Mouse (Mus musculus) midbrain, embryonic 16.5 days (tissue): Measurements from ENCODE around the gene Alg11. TPM values are rescaled to one million over a fixed set of nuclear protein-coding genes. Genes with fewer than 3 reads are reported as not detected.

Source experiments
- polyA plus RNA-seq: library from polyadenylated mRNA; unstranded; fragments of >200 nt; fragmentation: Nextera tagmentation; extraction: Ambion mirVana; gene quantifications from 2 replicates; pipeline ENCODE4 v1.2.1, GENCODE M21; 2015

The Alg11 gene
- polyA plus RNA-seq, 1 experiment from 2014 or later, result 49.6 TPM

Other genes starting within 250 kb of the Alg11 start
- gene Defb50, start 237.2 kb upstream of the Alg11 start, polyA plus RNA-seq, result not detected in 2 replicates
- not detected in 2 replicates for gene Defb2, start 220.8 kb upstream of the Alg11 start, polyA plus RNA-seq
- gene Defb10, start 201.8 kb upstream of the Alg11 start, polyA plus RNA-seq, result not detected in 2 replicates
- not detected in 2 replicates for gene Defb9, start 175.3 kb upstream of the Alg11 start, polyA plus RNA-seq
- gene Defb11, start 154.3 kb upstream of the Alg11 start, polyA plus RNA-seq, result 5.6 and 10.9 TPM in 2 replicates
- not detected in 2 replicates for gene Defb15, start 128.0 kb upstream of the Alg11 start, polyA plus RNA-seq
- gene Defb35, start 122.4 kb upstream of the Alg11 start, polyA plus RNA-seq, result not detected in 2 replicates
- gene Defb13, start 114.0 kb upstream of the Alg11 start, polyA plus RNA-seq, result not detected in 2 replicates
- not detected in 2 replicates for gene Fam90a1a, start 102.0 kb upstream of the Alg11 start, polyA plus RNA-seq
- not detected in 2 replicates for gene Ccdc70, start 90.9 kb upstream of the Alg11 start, polyA plus RNA-seq
- gene Atp7b, start 416 bp upstream of the Alg11 start, polyA plus RNA-seq, result 1.5 and 1.6 TPM in 2 replicates
- gene Nek5, start 64.3 kb downstream of the Alg11 start, polyA plus RNA-seq, result 1.0 and 1.3 TPM in 2 replicates
- 6.1 and 9.1 TPM in 2 replicates for gene Nek3, start 105.7 kb downstream of the Alg11 start, polyA plus RNA-seq
- 6.6 and 8.4 TPM in 2 replicates for gene Ckap2, start 125.1 kb downstream of the Alg11 start, polyA plus RNA-seq
- gene Vps36, start 132.1 kb downstream of the Alg11 start, polyA plus RNA-seq, result 41.6 and 44.2 TPM in 2 replicates
- gene Thsd1, start 166.6 kb downstream of the Alg11 start, polyA plus RNA-seq, result 7.1 and 7.3 TPM in 2 replicates
- gene Tpte, start 222.7 kb downstream of the Alg11 start, polyA plus RNA-seq, result not detected in 2 replicates